In the genomic region with DNA sequence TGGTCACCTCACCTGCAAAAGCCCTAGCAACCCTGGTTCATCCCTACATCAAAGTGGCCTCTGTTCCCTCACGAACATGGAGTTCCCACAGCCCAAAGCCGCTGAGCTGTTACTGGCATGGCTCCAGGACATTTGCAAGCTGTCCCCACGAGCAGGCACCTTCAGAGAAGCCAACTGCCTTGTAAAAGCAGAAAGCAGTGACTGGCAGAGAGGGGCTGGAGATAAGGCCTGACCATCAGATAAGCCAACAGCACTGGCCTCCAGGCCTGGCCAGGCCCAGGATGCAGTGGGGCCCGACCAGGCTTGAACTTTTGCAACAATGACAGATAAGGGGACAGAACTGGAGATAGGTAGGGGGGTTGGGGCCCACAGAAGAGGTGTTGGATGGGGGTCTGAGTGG, we compare ENCODE assay signal across 11 mouse cellular contexts. TPM values are rescaled to one million over a fixed set of nuclear protein-coding genes. Genes with fewer than 3 reads are reported as not detected.
DNase-seq lines count a peak whose midpoint lies in the region; ATAC-seq lines count a peak whose summit lies in the region.
"Had no signal": no experiment of that assay in that cellular context is flagged by ENCODE, and none has a peak within 500 bp of the region (broad histone marks: within the 10 kb centered on the region; RNA-seq: fewer than 3 reads in every experiment).

No protein-coding gene starts in this region.

- H3K4me2 ChIP-seq in heart, embryonic 16.5 days (ENCODE audit: low read depth, low read length): 0 out of 2 replicates have a peak overlapping the region, but pooled peaks have one; percentile 1
- H3K4me2 ChIP-seq in liver, embryonic 15.5 days: peak overlapping the region; percentile 75

- intact Hi-C loops in heart, postnatal 25 days (cut with DNase I): no loop called here
- intact Hi-C loops in left cerebral cortex, postnatal 4 days (cut with DNase I): no loop called here

- H3K9ac ChIP-seq in heart, embryonic 16.5 days (ENCODE audit: low read length): no peak overlapping the region
- H3K9ac ChIP-seq in liver, embryonic 15.5 days: peak overlapping the region; percentile 47
- H3K9ac ChIP-seq: neural tube, embryonic 13.5 days had no signal

- no peaks in the 10 kb centered on the region for H3K9me3 ChIP-seq in heart, embryonic 16.5 days (replicated peaks; ENCODE audit: control insufficient read depth, low read length)
- H3K9me3 ChIP-seq in embryonic facial prominence, embryonic 10.5 days: peaks cover 2% of the 10 kb centered on the region; the same call in 1 of the 2 replicates
- H3K9me3 ChIP-seq in liver, embryonic 15.5 days (replicated peaks): no peaks in the 10 kb centered on the region
- H3K9me3 ChIP-seq: neural tube, embryonic 13.5 days had no signal

- no peak for DNase-seq in heart, postnatal 25 days (ENCODE audit: low spot score)
- peak; percentile 34 for DNase-seq in adrenal gland, adult 8-10 months
- DNase-seq in embryonic facial prominence, embryonic 10.5 days (ENCODE audit: low spot score): no peak
- DNase-seq in spleen, postnatal 36 days (ENCODE audit: low spot score in 2 of 2): no peak
- no peak for DNase-seq in layer of hippocampus, postnatal 36 days
- no peak for DNase-seq in left cerebral cortex, postnatal 4 days

- no peak overlapping the region for H3K4me3 ChIP-seq in heart, embryonic 16.5 days (ENCODE audit: low read length)
- no peak overlapping the region for H3K4me3 ChIP-seq in embryonic facial prominence, embryonic 10.5 days
- peak overlapping the region; percentile 33 for H3K4me3 ChIP-seq in liver, embryonic 15.5 days (replicated peaks)
- H3K4me3 ChIP-seq: neural tube, embryonic 13.5 days had no signal

- 10% methylated on average over 4 of the region's 4 CpGs for WGBS in heart, embryonic 16.5 days
- 77% methylated on average over 4 of the region's 4 CpGs for WGBS in embryonic facial prominence, embryonic 10.5 days
- WGBS in liver, embryonic 15.5 days (ENCODE audit: insufficient replicate concordance): 8% methylated on average over 4 of the region's 4 CpGs

- ATAC-seq in heart, embryonic 16.5 days (replicated peaks; ENCODE audit: extremely low read depth, insufficient read depth, low FRiP score): peak; percentile 68
- peak; percentile 41 for ATAC-seq in liver, embryonic 15.5 days (ENCODE audit: insufficient read depth)
- ATAC-seq: hindbrain, embryonic 16.5 days had no signal

- H3K36me3 ChIP-seq in heart, embryonic 16.5 days (ENCODE audit: control insufficient read depth, insufficient read depth): no peaks in the 10 kb centered on the region
- no peaks in the 10 kb centered on the region for H3K36me3 ChIP-seq in embryonic facial prominence, embryonic 10.5 days (replicated peaks)
- no peaks in the 10 kb centered on the region for H3K36me3 ChIP-seq in liver, embryonic 15.5 days (replicated peaks)
- H3K36me3 ChIP-seq: neural tube, embryonic 13.5 days had no signal

- peaks cover 8% of the 10 kb centered on the region; the same call in 1 of the 2 replicates for H3K27me3 ChIP-seq in heart, embryonic 16.5 days (ENCODE audit: control insufficient read depth, insufficient read depth, low read length)
- peaks cover 59% of the 10 kb centered on the region for H3K27me3 ChIP-seq in embryonic facial prominence, embryonic 10.5 days (replicated peaks; ENCODE audit: low read depth, poor library complexity, severe bottlenecking)
- no peaks in the 10 kb centered on the region for H3K27me3 ChIP-seq in liver, embryonic 15.5 days
- H3K27me3 ChIP-seq: neural tube, embryonic 13.5 days had no signal

- peaks cover 18% of the 10 kb centered on the region for H3K4me1 ChIP-seq in heart, embryonic 16.5 days (ENCODE audit: control insufficient read depth, insufficient read depth, low read length)
- H3K4me1 ChIP-seq in embryonic facial prominence, embryonic 10.5 days: no peaks in the 10 kb centered on the region
- peaks cover 71% of the 10 kb centered on the region for H3K4me1 ChIP-seq in liver, embryonic 15.5 days (replicated peaks)
- H3K4me1 ChIP-seq: neural tube, embryonic 13.5 days had no signal

- H3K27ac ChIP-seq in heart, embryonic 16.5 days (ENCODE audit: low read length): peak overlapping the region; percentile 17; the same call in 1 of the 2 replicates
- H3K27ac ChIP-seq in embryonic facial prominence, embryonic 10.5 days (replicated peaks): 0 out of 2 replicates have a peak overlapping the region, but pooled peaks have one; percentile 32
- peak overlapping the region; percentile 100 for H3K27ac ChIP-seq in liver, embryonic 15.5 days (replicated peaks)
- H3K27ac ChIP-seq: neural tube, embryonic 13.5 days had no signal

RNA-seq across cellular contexts. Expression of a gene that starts 36.9 kb away (rescaled TPM):
- 7.3 and 16.0 TPM in 2 replicates for polyA plus RNA-seq in heart, embryonic 16.5 days (2015; fragmentation: Nextera tagmentation; extraction: Ambion mirVana)
- 10 to 100 TPM; 11.8 to 13.7 TPM for total RNA-seq in heart, postnatal 25 days (2021)
- 10 to 100 TPM; 21.7 to 34.5 (median 29.8) TPM for total RNA-seq in adrenal gland, adult 8-10 months (2022)
- 8.7 and 11.3 TPM in 2 replicates for polyA plus RNA-seq in embryonic facial prominence, embryonic 10.5 days (2016; fragmentation: Nextera tagmentation; extraction: Ambion mirVana)
- polyA plus RNA-seq in liver, embryonic 15.5 days (2015; fragmentation: Nextera tagmentation; extraction: Ambion mirVana): 1.4 and 1.5 TPM in 2 replicates
- total RNA-seq in layer of hippocampus, postnatal 36 days (2021): 1 to 10 TPM; 2.5 to 2.6 TPM
- total RNA-seq in left cerebral cortex, postnatal 4 days (2021): 1 to 10 TPM; 5.3 to 7.6 TPM

RNA-seq across cellular contexts. Expression of a gene that starts 49.3 kb away (rescaled TPM):
- polyA plus RNA-seq in heart, embryonic 16.5 days (2015; fragmentation: Nextera tagmentation; extraction: Ambion mirVana): 0.20 and 0.79 TPM in 2 replicates
- not detected for total RNA-seq in heart, postnatal 25 days (2021)
- 1 to 10 TPM in 3 of 4 experiments, under 1 TPM in 1; 0.67 to 2.8 (median 2.0) TPM for total RNA-seq in adrenal gland, adult 8-10 months (2022)
- polyA plus RNA-seq in embryonic facial prominence, embryonic 10.5 days (2016; fragmentation: Nextera tagmentation; extraction: Ambion mirVana): 0.96 and 1.3 TPM in 2 replicates
- 0.06 TPM in 1 of 2 replicates, not detected in the other for polyA plus RNA-seq in liver, embryonic 15.5 days (2015; fragmentation: Nextera tagmentation; extraction: Ambion mirVana)
- total RNA-seq in layer of hippocampus, postnatal 36 days (2021): not detected
- total RNA-seq in left cerebral cortex, postnatal 4 days (2021): under 1 TPM; 0.44 to 0.72 TPM
- total RNA-seq: liver, adult 2 months had no signal
- polyA plus RNA-seq: liver, adult 2 months had no signal

RNA-seq across cellular contexts. Expression of a gene that starts 58.5 kb away (rescaled TPM):
- 0.04 TPM in 1 of 2 replicates, not detected in the other for polyA plus RNA-seq in heart, embryonic 16.5 days (2015; fragmentation: Nextera tagmentation; extraction: Ambion mirVana)
- not detected for total RNA-seq in heart, postnatal 25 days (2021)
- not detected for total RNA-seq in adrenal gland, adult 8-10 months (2022)
- polyA plus RNA-seq in embryonic facial prominence, embryonic 10.5 days (2016; fragmentation: Nextera tagmentation; extraction: Ambion mirVana): 0.16 TPM in 1 of 2 replicates, not detected in the other
- polyA plus RNA-seq in liver, embryonic 15.5 days (2015; fragmentation: Nextera tagmentation; extraction: Ambion mirVana): not detected in 2 replicates
- total RNA-seq in layer of hippocampus, postnatal 36 days (2021): not detected
- total RNA-seq in left cerebral cortex, postnatal 4 days (2021): not detected
- total RNA-seq: liver, adult 2 months had no signal
- polyA plus RNA-seq: hindbrain, embryonic 16.5 days; liver, adult 2 months; neural tube, embryonic 13.5 days had no signal

Comparison
In these comparisons a context has a peak if more than half of its experiments do, and no peak if none do; other contexts are left out.
1. H3K27ac ChIP-seq: peak in every context shown above with its lines; median percentile 100 in liver, embryonic 15.5 days; 32 in embryonic facial prominence, embryonic 10.5 days; 17 in heart, embryonic 16.5 days.